Mouse (Mus musculus) CH12.LX (cell line): ENCODE data around the gene Pxmp4. TPM values are rescaled to one million over a fixed set of nuclear protein-coding genes. Genes with fewer than 3 reads are reported as not detected.

ENCODE experiments used
- DNase-seq: peaks from one replicate; pipeline ENCODE4 v3.0.0-alpha.2; 2013; ENCODE audit errors: extremely low read depth
- H3K27ac ChIP-seq: 2 replicates; pipeline ENCODE4 v1.5.1; 2012; ENCODE audit warnings: low read depth, mild to moderate bottlenecking, control low read depth, moderate library complexity; ENCODE audit not compliant: insufficient read depth
- H3K27me3 ChIP-seq: replicated peaks from 2 replicates; pipeline ENCODE3; 2012; ENCODE audit warnings: inconsistent platforms
- H3K36me3 ChIP-seq, 2 experiments: replicated peaks in 1 of 2; 2 replicates each; pipeline versions ENCODE3 to v1.6.1; 2012; ENCODE audit warnings: inconsistent platforms in 1 of 2, low read length in 1 of 2, mild to moderate bottlenecking in 1 of 2, mixed read lengths in 1 of 2, moderate library complexity in 1 of 2; ENCODE audit not compliant: control insufficient read depth in 1 of 2, insufficient read depth in 1 of 2
- H3K4me1 ChIP-seq, 2 experiments: 2 replicates each; pipeline ENCODE4 v1.6.1; 2012; ENCODE audit warnings: inconsistent platforms in 1 of 2, moderate library complexity in 1 of 2; ENCODE audit not compliant: insufficient read depth in 2 of 2, control insufficient read depth in 1 of 2
- H3K4me2 ChIP-seq: 2 replicates; pipeline ENCODE4 v1.6.1; 2012; ENCODE audit warnings: low read depth, mild to moderate bottlenecking, control low read depth; ENCODE audit not compliant: poor library complexity, insufficient read depth, severe bottlenecking
- H3K4me3 ChIP-seq, 3 experiments: fragments of 150-350 bp in 1 of 3; sonication (generic) in 1 of 3; replicated peaks in 1 of 3; 2 replicates each; pipeline versions ENCODE3 to v1.5.1; 2011 to 2012; ENCODE audit warnings: low read depth in 2 of 3, low read length in 2 of 3, mild to moderate bottlenecking in 2 of 3, moderate library complexity in 2 of 3, control low read depth in 1 of 3, improper control_type of control experiment in 1 of 3, inconsistent platforms in 1 of 3, mixed read lengths in 1 of 3; ENCODE audit not compliant: poor library complexity in 1 of 3
- H3K79me2 ChIP-seq: replicated peaks from 2 replicates; pipeline ENCODE4 v1.6.1; 2012; ENCODE audit warnings: mild to moderate bottlenecking, moderate library complexity; ENCODE audit not compliant: control insufficient read depth, poor library complexity, insufficient read depth, severe bottlenecking; ENCODE audit errors: extremely low read depth
- H3K9ac ChIP-seq: 2 replicates; pipeline ENCODE4 v1.6.1; 2012; ENCODE audit warnings: low read depth, mild to moderate bottlenecking, control low read depth, moderate library complexity; ENCODE audit not compliant: insufficient read depth
- H3K9me3 ChIP-seq: replicated peaks from 2 replicates; pipeline ENCODE3; 2012; ENCODE audit warnings: low read length, inconsistent platforms, mixed read lengths
- BHLHE40 ChIP-seq: IDR thresholded peaks from 2 replicates; pipeline ENCODE4 v1.6.1; 2011; ENCODE audit warnings: mild to moderate bottlenecking, low read depth, low read length, improper control_type of control experiment
- CTCF ChIP-seq, 2 experiments: IDR thresholded peaks in 1 of 2; conservative IDR thresholded peaks in 1 of 2; 2 replicates each; pipeline ENCODE4 v1.5.1; 2011 to 2012; ENCODE audit warnings: low read depth in 2 of 2, low read length in 2 of 2, improper control_type of control experiment in 1 of 2, inconsistent platforms in 1 of 2, mild to moderate bottlenecking in 1 of 2, moderate library complexity in 1 of 2
- ELF1 ChIP-seq: IDR thresholded peaks from 2 replicates; pipeline ENCODE4 v1.6.1; 2014; ENCODE audit warnings: low read depth, mild to moderate bottlenecking, inconsistent platforms, low read length, improper control_type of control experiment
- HCFC1 ChIP-seq: IDR thresholded peaks from 2 replicates; pipeline ENCODE4 v1.6.1; 2012; ENCODE audit warnings: low read depth, mild to moderate bottlenecking, inconsistent platforms, low read length, improper control_type of control experiment
- JUN ChIP-seq: IDR thresholded peaks from 2 replicates; pipeline ENCODE4 v1.6.1; 2011; ENCODE audit warnings: low read depth, mild to moderate bottlenecking, low read length, improper control_type of control experiment, moderate library complexity; ENCODE audit not compliant: insufficient read depth
- MAX ChIP-seq: IDR thresholded peaks from 2 replicates; pipeline ENCODE4 v1.6.1; 2011; ENCODE audit warnings: low read length, improper control_type of control experiment
- MAZ ChIP-seq: IDR thresholded peaks from 2 replicates; pipeline ENCODE4 v1.6.1; 2012; ENCODE audit warnings: low read depth, mild to moderate bottlenecking, inconsistent platforms, low read length, improper control_type of control experiment, moderate library complexity
- MEF2A ChIP-seq: IDR thresholded peaks from 2 replicates; pipeline ENCODE4 v1.6.1; 2014; ENCODE audit warnings: low read depth, mild to moderate bottlenecking, inconsistent platforms, low read length, improper control_type of control experiment, borderline replicate concordance
- NRF1 ChIP-seq: IDR thresholded peaks from 2 replicates; pipeline ENCODE4 v1.6.1; 2014; ENCODE audit warnings: low read depth, mild to moderate bottlenecking, inconsistent platforms, low read length, improper control_type of control experiment, moderate library complexity
- PAX5 ChIP-seq: IDR thresholded peaks from 2 replicates; pipeline ENCODE4 v1.6.1; 2012; ENCODE audit warnings: low read length, inconsistent platforms, mixed read lengths
- RAD21 ChIP-seq: IDR thresholded peaks from 2 replicates; pipeline ENCODE4 v1.6.1; 2011; ENCODE audit warnings: low read depth, mild to moderate bottlenecking, low read length, improper control_type of control experiment, moderate library complexity
- SIN3A ChIP-seq: IDR thresholded peaks from 2 replicates; pipeline ENCODE4 v1.6.1; 2012; ENCODE audit warnings: low read length, improper control_type of control experiment, inconsistent platforms
- TBP ChIP-seq: conservative IDR thresholded peaks from 2 replicates; pipeline ENCODE4 v1.6.1; 2011; ENCODE audit warnings: low read depth, low read length, improper control_type of control experiment
- TCF12 ChIP-seq: IDR thresholded peaks from 2 replicates; pipeline ENCODE4 v1.6.1; 2014; ENCODE audit warnings: low read depth, mild to moderate bottlenecking, inconsistent platforms, low read length, improper control_type of control experiment
- USF2 ChIP-seq: conservative IDR thresholded peaks from 2 replicates; pipeline ENCODE4 v1.6.1; 2011; ENCODE audit warnings: low read depth, low read length, improper control_type of control experiment
- ZC3H11A ChIP-seq: IDR thresholded peaks from 2 replicates; pipeline ENCODE4 v1.6.1; 2012; ENCODE audit warnings: low read depth, mild to moderate bottlenecking, inconsistent platforms, low read length, improper control_type of control experiment
- ZNF384 ChIP-seq: IDR thresholded peaks from 2 replicates; pipeline ENCODE4 v1.6.1; 2012; ENCODE audit warnings: low read depth, low read length, improper control_type of control experiment, inconsistent platforms
- dilution Hi-C: fragments of 300-500 bp; cut with MboI; formaldehyde crosslinking; loops from 2 replicates; pipeline ENCODE4 v1.14.3; 2020; ENCODE audit warnings: low sequenced_read_pairs; ENCODE audit not compliant: extremely low pct_unique_long_range_greater_than_20kb, extremely low pct_ligation_motif_present
- in situ Hi-C: fragments of 300-500 bp; cut with MboI; formaldehyde crosslinking; loops from 3 replicates; pipeline ENCODE4 v1.14.3; 2019; ENCODE audit warnings: low sequenced_read_pairs, low pct_ligation_motif_present, low pct_unique_long_range_greater_than_20kb, mixed read lengths
- polyA plus RNA-seq: library from polyadenylated mRNA; unstranded; fragments of >175 nt; gene quantifications from 2 replicates; pipeline ENCODE4 v1.2.1, GENCODE M21; 2012; ENCODE audit warnings: low read depth; ENCODE audit not compliant: insufficient read length
- total RNA-seq, 2 experiments: library from RNA; depleted of rRNA; stranded (reverse); fragments of 300-350 nt in 1 of 2; fragments of >200 nt in 1 of 2; gene quantifications; 2 replicates each; pipeline ENCODE4 v1.2.3; 2012 to 2014

Pxmp4 gene
- total and polyA plus RNA-seq, 3 experiments = 6.0 to 9.4 (median 7.6) TPM

DNA sequence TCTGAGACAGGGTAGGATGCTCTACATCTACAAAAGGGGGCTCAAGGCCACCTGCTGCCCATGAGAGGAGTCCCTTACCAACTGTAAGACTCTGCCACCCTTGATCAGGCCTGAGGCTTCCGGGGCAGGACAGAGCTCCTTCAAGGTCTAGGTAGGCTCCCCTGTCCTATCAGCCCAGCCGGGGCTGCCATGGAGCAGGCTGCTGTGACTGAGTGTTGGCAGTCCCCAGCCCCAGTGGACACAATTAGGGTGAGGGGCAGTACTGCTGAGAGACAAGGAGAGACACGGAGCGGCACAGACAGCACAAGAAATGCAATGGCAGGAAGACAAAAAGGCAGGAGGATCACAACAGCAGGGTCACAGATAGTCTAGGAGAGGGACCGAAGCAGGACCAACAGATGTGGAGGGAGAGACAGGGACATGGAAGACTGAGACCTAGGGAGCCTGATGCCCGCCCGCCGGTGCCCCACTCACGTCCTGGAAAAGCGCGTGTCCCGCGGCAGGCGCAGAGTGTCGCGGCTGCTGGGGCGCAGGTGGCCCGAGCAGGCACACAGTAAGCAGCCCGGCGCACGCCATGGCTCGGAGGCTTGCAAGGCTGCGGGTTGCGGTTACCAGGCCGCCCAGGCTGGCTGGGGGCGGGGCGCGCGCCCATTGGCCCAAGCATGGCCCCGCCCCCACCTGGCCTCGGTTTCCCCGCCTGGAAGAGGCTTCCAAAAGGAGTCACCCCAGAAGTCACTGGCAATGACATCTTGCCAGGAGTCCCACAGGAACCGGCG, 45.1 kb downstream of the Pxmp4 start, which contains the start of gene Necab3:
TSS of gene Necab3 (minus strand) at position 627 of the 776 bp plus-strand sequence.
- H3K79me2 ChIP-seq = no peaks in the 10 kb centered on the region
- H3K36me3 ChIP-seq = peaks cover 29 to 85% of the 10 kb centered on the region in 2 experiments
- TF ChIP-seq PAX5 (no peak), TBP (no peak), NRF1 (no peak), ELF1 (no peak), HCFC1 (no peak), CTCF (conservative IDR thresholded peaks at IDR 0.05 in 1 of 2, IDR thresholded peaks at IDR 0.05 in 1 of 2; ENCODE audit: low read depth in 2 of 2, low read length in 2 of 2) (no peak), MAX (no peak), ZNF384 (no peak), USF2 (no peak), TCF12 (no peak), ZC3H11A (no peak), MEF2A (no peak)
- TF ChIP-seq, all 38 proteins: peak for 0
- H3K9me3 ChIP-seq = no peaks in the 10 kb centered on the region
- no peak within 1 kb of the TSS for H3K4me2 ChIP-seq
- DNase-seq = no peak
- H3K27ac ChIP-seq = no peak within 1 kb of the TSS
- no peaks in the 10 kb centered on the region for H3K27me3 ChIP-seq
- no peak within 1 kb of the TSS for H3K4me3 ChIP-seq
- H3K4me1 ChIP-seq = peaks cover 0 to 17% of the 10 kb centered on the region in 2 experiments; a peak in 1 of 4 replicates
- no peak within 1 kb of the TSS for H3K9ac ChIP-seq
- dilution Hi-C loops = no loop called here
- in situ Hi-C loops = no loop called here

GRCm38 (mm10) chr2:154557184-154557832, 46.2 kb downstream of the Pxmp4 start:
- Histone ChIP-seq H3K4me2 (no peak overlapping the region), H3K4me1 (peaks cover 0 to 17% of the 10 kb centered on the region in 2 experiments; a peak in 1 of 4 replicates), H3K79me2 (no peaks in the 10 kb centered on the region), H3K9me3 (no peaks in the 10 kb centered on the region), H3K36me3 (peaks cover 29 to 86% of the 10 kb centered on the region in 2 experiments), H3K27ac (no peak overlapping the region), H3K9ac (no peak overlapping the region), H3K4me3 (no peak overlapping the region), H3K27me3 (no peaks in the 10 kb centered on the region)
- dilution Hi-C loops (no loop called here), in situ Hi-C loops (no loop called here)
- DNase-seq = no peak
- TF ChIP-seq ELF1 (no peak), MAX (no peak), RAD21 (no peak), MAZ (no peak), SIN3A (no peak), BHLHE40 (no peak), JUN (no peak)
